Mouse (Mus musculus): Measurements from ENCODE around the gene Cts3. TPM values are rescaled to one million over a fixed set of nuclear protein-coding genes. Genes with fewer than 3 reads are reported as not detected.
"Not testable (repeated sequence)": the region's sequence is repeated elsewhere in the genome, so short reads cannot be mapped to it uniquely, and the experiment has no call there.

Gene Cts3
- polyA plus RNA-seq (2012; ENCODE audit: insufficient read depth, insufficient read length, missing spikeins): not detected in 2 replicates

DNA sequence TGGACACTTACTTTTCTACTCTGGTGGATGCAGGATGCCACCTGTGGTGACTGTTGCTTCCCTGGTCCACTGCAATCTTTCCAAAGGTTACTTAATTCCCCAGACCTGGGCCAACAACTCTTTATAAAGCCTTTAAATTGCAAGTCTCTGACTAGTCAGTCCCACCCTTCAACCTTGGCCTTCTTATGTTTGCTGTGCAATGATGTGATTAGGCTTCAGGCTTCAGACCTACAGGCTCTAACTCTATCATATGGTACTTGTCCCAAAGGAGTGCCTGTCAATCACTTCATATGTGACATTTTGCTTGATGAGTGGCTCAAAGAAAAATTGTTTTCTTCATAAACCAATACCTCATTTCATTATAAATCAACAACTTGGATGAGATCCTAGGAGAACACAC is at the start of gene Cts3:
Gene Cts3, minus strand, starts transcription at position 101 of the 400 bp plus-strand sequence.
- Histone ChIP-seq H3K4me3 (ENCODE audit: insufficient read depth, low read depth, low read length) (no peak within 1 kb of the TSS), H3K27ac (replicated peaks; ENCODE audit: low read depth, low read length) (no peak within 1 kb of the TSS), H3K4me1 (ENCODE audit: control insufficient read depth, insufficient read depth, insufficient read length, low read length) (no peaks in the 10 kb centered on the region)

DNA sequence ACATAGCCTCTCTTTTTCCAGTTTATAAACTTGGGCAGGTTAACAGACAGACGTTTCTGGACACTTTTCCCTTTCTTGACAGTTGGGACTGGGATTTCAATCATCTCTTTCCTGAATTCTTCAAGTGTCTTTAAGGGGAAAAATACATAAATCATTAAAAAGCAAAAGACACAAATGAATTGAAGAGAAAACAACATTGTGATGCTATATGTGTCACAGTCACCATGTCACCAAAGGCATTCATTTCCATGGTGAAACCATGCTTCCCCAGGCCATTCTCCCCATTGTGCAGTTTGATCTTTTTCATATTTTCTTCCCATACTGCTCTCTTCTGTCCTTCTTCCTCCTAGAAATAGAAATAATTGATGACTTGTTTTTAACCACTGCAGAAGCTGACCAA is 1.9 kb downstream of the Cts3 start, which contains the start of gene Gm49352:
Gene Gm49352, minus strand, starts transcription at position 101 of the 400 bp plus-strand sequence.
- not testable (repeated sequence) for H3K4me3 ChIP-seq (ENCODE audit: insufficient read depth, low read depth, low read length); H3K27ac ChIP-seq (replicated peaks; ENCODE audit: low read depth, low read length); H3K4me1 ChIP-seq (ENCODE audit: control insufficient read depth, insufficient read depth, insufficient read length, low read length)

DNA sequence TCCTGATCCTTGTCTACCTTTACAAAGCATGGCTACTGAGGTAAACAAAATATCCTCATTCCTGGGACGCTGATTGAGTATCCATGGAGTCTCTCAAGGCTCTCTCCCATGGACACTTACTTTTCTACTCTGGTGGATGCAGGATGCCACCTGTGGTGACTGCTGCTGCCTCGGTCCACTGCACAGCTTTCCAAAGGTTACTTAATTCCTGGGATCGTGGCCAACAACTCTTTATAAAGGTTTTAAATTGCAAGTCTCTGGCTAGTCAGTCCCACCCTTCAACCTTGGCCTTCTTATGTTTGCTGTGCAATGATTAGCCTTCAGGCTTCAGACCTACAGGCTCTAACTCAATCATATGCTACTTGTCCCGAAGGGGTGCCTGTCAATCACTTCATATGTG is 28.3 kb downstream of the Cts3 start, which contains the start of gene Ctsm:
Gene Ctsm, minus strand, starts transcription at position 209 of the 400 bp plus-strand sequence.
- Histone ChIP-seq H3K4me3 (ENCODE audit: insufficient read depth, low read depth, low read length) (no peak within 1 kb of the TSS), H3K27ac (replicated peaks; ENCODE audit: low read depth, low read length) (no peak within 1 kb of the TSS), H3K4me1 (ENCODE audit: control insufficient read depth, insufficient read depth, insufficient read length, low read length) (no peaks in the 10 kb centered on the region)

Other genes with a start within 250 kb of the Cts3 start
- gene Cts7, start 211.9 kb downstream of the Cts3 start, polyA plus RNA-seq (2012; ENCODE audit: insufficient read depth, insufficient read length, missing spikeins): not detected in 2 replicates
- not detected in 2 replicates for gene Ctsm, start 28.3 kb downstream of the Cts3 start, polyA plus RNA-seq (2012; ENCODE audit: insufficient read depth, insufficient read length, missing spikeins)
- not detected in 2 replicates for gene Gm49352, start 2.0 kb downstream of the Cts3 start, polyA plus RNA-seq (2012; ENCODE audit: insufficient read depth, insufficient read length, missing spikeins)